Mouse (Mus musculus): ENCODE measurements around the gene Osbpl9. TPM values are rescaled to one million over a fixed set of nuclear protein-coding genes. Genes with fewer than 3 reads are reported as not detected.

Gene Osbpl9
- polyA plus RNA-seq, 1 experiment from 2014 or later, result 70.3 TPM

GRCm38 (mm10) chr4:109125746-109126425, 76.2 kb downstream of the Osbpl9 start:
- Histone ChIP-seq H3K27me3 (no peaks in the 10 kb centered on the region), H3K4me1 (peaks cover 10% of the 10 kb centered on the region)
- whole genome bisulfite sequencing, result 86% methylated on average over 2 of the region's 2 CpGs

GRCm38 (mm10) chr4:109122830-109123555, 79.1 kb downstream of the Osbpl9 start:
- no peak overlapping the region for H3K4me3 ChIP-seq
- no peak overlapping the region for H3K27ac ChIP-seq
- no peaks in the 10 kb centered on the region for H3K27me3 ChIP-seq
- peaks cover 14% of the 10 kb centered on the region for H3K4me1 ChIP-seq
- no peaks in the 10 kb centered on the region for H3K36me3 ChIP-seq (ENCODE audit: poor library complexity, severe bottlenecking)
- no peak overlapping the region for H3K9ac ChIP-seq
- ATAC-seq, result no peak
- H3K9me3 ChIP-seq (replicated peaks), result no peaks in the 10 kb centered on the region
- WGBS, result 80% methylated on average over 4 of the region's 4 CpGs
- H3K4me2 ChIP-seq, result no peak overlapping the region

More at GRCm38 (mm10) chr4:109125746-109126425, 76.2 kb downstream of the Osbpl9 start:
- Histone ChIP-seq H3K36me3 (ENCODE audit: poor library complexity, severe bottlenecking) (no peaks in the 10 kb centered on the region), H3K4me2 (no peak overlapping the region), H3K27ac (no peak overlapping the region), H3K9ac (no peak overlapping the region), H3K9me3 (replicated peaks) (no peaks in the 10 kb centered on the region), H3K4me3 (no peak overlapping the region)
- no peak for ATAC-seq

GRCm38 (mm10) chr4:109120735-109121134, 81.3 kb downstream of the Osbpl9 start:
- no peaks in the 10 kb centered on the region for H3K27me3 ChIP-seq
- H3K27ac ChIP-seq, result no peak overlapping the region
- no peaks in the 10 kb centered on the region for H3K9me3 ChIP-seq (replicated peaks)
- no peaks in the 10 kb centered on the region for H3K36me3 ChIP-seq (ENCODE audit: poor library complexity, severe bottlenecking)
- no peak overlapping the region for H3K9ac ChIP-seq
- no peak overlapping the region for H3K4me2 ChIP-seq
- no peak overlapping the region for H3K4me3 ChIP-seq
- ATAC-seq, result no peak
- WGBS, result 89% methylated on average over 6 of the region's 6 CpGs
- peaks cover 14% of the 10 kb centered on the region for H3K4me1 ChIP-seq

- H3K27ac ChIP-seq, result no peak overlapping the region
- no peak overlapping the region for H3K4me3 ChIP-seq
- no peak overlapping the region for H3K4me2 ChIP-seq
- H3K9ac ChIP-seq, result no peak overlapping the region
- H3K27me3 ChIP-seq, result no peaks in the 10 kb centered on the region
- 83% methylated on average over 5 of the region's 5 CpGs for WGBS
- H3K36me3 ChIP-seq (ENCODE audit: poor library complexity, severe bottlenecking), result no peaks in the 10 kb centered on the region
- H3K4me1 ChIP-seq, result peaks cover 14% of the 10 kb centered on the region
- ATAC-seq, result no peak
- no peaks in the 10 kb centered on the region for H3K9me3 ChIP-seq (replicated peaks)
Observed at GRCm38 (mm10) chr4:109119641-109120125, 82.4 kb downstream of the Osbpl9 start.

- H3K36me3 ChIP-seq (ENCODE audit: poor library complexity, severe bottlenecking), result no peaks in the 10 kb centered on the region
- H3K27ac ChIP-seq, result no peak overlapping the region
- H3K4me3 ChIP-seq, result peak overlapping the region; percentile 50
- H3K4me1 ChIP-seq, result peaks cover 14% of the 10 kb centered on the region
- H3K27me3 ChIP-seq, result no peaks in the 10 kb centered on the region
- ATAC-seq, result peak; percentile 31; the same call in 1 of the 2 replicates
- no peaks in the 10 kb centered on the region for H3K9me3 ChIP-seq (replicated peaks)
- WGBS, result 6% methylated on average over 6 of the region's 6 CpGs
- H3K4me2 ChIP-seq, result peak overlapping the region; percentile 80
- peak overlapping the region; percentile 64 for H3K9ac ChIP-seq
Observed at GRCm38 (mm10) chr4:109118327-109118659, 83.8 kb downstream of the Osbpl9 start.

GRCm38 (mm10) chr4:109117596-109118326, 84.3 kb downstream of the Osbpl9 start:
- H3K27me3 ChIP-seq, result no peaks in the 10 kb centered on the region
- ATAC-seq, result peak; percentile 99

GRCm38 (mm10) chr4:109116938-109117337, 85.1 kb downstream of the Osbpl9 start:
- Histone ChIP-seq H3K27me3 (no peaks in the 10 kb centered on the region), H3K4me3 (peak overlapping the region; percentile 50), H3K27ac (no peak overlapping the region), H3K4me2 (peak overlapping the region; percentile 80), H3K36me3 (ENCODE audit: poor library complexity, severe bottlenecking) (no peaks in the 10 kb centered on the region), H3K9ac (no peak overlapping the region), H3K9me3 (replicated peaks) (no peaks in the 10 kb centered on the region), H3K4me1 (peaks cover 14% of the 10 kb centered on the region)
- 53% methylated on average over 6 of the region's 6 CpGs for WGBS
- no peak for ATAC-seq

More at GRCm38 (mm10) chr4:109117596-109118326, 84.3 kb downstream of the Osbpl9 start:
- peaks cover 14% of the 10 kb centered on the region for H3K4me1 ChIP-seq
- H3K4me2 ChIP-seq, result peak overlapping the region; percentile 80
- no peaks in the 10 kb centered on the region for H3K36me3 ChIP-seq (ENCODE audit: poor library complexity, severe bottlenecking)
- H3K9ac ChIP-seq, result peak overlapping the region; percentile 64
- no peaks in the 10 kb centered on the region for H3K9me3 ChIP-seq (replicated peaks)
- WGBS, result 1% methylated on average over 32 of the region's 46 CpGs
- H3K4me3 ChIP-seq, result peak overlapping the region; percentile 50
- H3K27ac ChIP-seq, result no peak overlapping the region

GRCm38 (mm10) chr4:109116494-109116893, 85.6 kb downstream of the Osbpl9 start:
- H3K9me3 ChIP-seq (replicated peaks), result no peaks in the 10 kb centered on the region
- no peaks in the 10 kb centered on the region for H3K27me3 ChIP-seq
- WGBS, result 67% methylated on average over 3 of the region's 3 CpGs
- H3K36me3 ChIP-seq (ENCODE audit: poor library complexity, severe bottlenecking), result no peaks in the 10 kb centered on the region
- H3K4me3 ChIP-seq, result no peak overlapping the region
- H3K27ac ChIP-seq, result no peak overlapping the region
- peaks cover 14% of the 10 kb centered on the region for H3K4me1 ChIP-seq
- H3K4me2 ChIP-seq, result no peak overlapping the region
- no peak overlapping the region for H3K9ac ChIP-seq
- no peak for ATAC-seq

GRCm38 (mm10) chr4:109115742-109116141, 86.3 kb downstream of the Osbpl9 start:
- Histone ChIP-seq H3K9me3 (replicated peaks) (no peaks in the 10 kb centered on the region), H3K4me2 (no peak overlapping the region), H3K9ac (no peak overlapping the region), H3K36me3 (ENCODE audit: poor library complexity, severe bottlenecking) (no peaks in the 10 kb centered on the region), H3K27me3 (no peaks in the 10 kb centered on the region), H3K4me3 (no peak overlapping the region), H3K4me1 (peaks cover 14% of the 10 kb centered on the region), H3K27ac (no peak overlapping the region)
- WGBS, result 83% methylated on average over 1 of the region's 1 CpGs
- no peak for ATAC-seq

GRCm38 (mm10) chr4:109114308-109114707, 87.8 kb downstream of the Osbpl9 start:
- Histone ChIP-seq H3K27ac (no peak overlapping the region), H3K4me1 (peaks cover 14% of the 10 kb centered on the region), H3K9ac (no peak overlapping the region), H3K9me3 (replicated peaks) (no peaks in the 10 kb centered on the region), H3K36me3 (ENCODE audit: poor library complexity, severe bottlenecking) (no peaks in the 10 kb centered on the region), H3K27me3 (no peaks in the 10 kb centered on the region), H3K4me2 (no peak overlapping the region), H3K4me3 (no peak overlapping the region)
- whole genome bisulfite sequencing, result 96% methylated on average over 1 of the region's 1 CpGs
- ATAC-seq, result no peak

GRCm38 (mm10) chr4:109112915-109113505, 89.1 kb downstream of the Osbpl9 start:
- Histone ChIP-seq H3K4me3 (no peak overlapping the region), H3K36me3 (ENCODE audit: poor library complexity, severe bottlenecking) (no peaks in the 10 kb centered on the region), H3K9me3 (replicated peaks) (no peaks in the 10 kb centered on the region), H3K27me3 (no peaks in the 10 kb centered on the region), H3K27ac (no peak overlapping the region), H3K4me1 (peaks cover 8% of the 10 kb centered on the region; the same call in 1 of the 2 replicates), H3K9ac (no peak overlapping the region), H3K4me2 (no peak overlapping the region)
- ATAC-seq, result no peak
- 26% methylated on average over 7 of the region's 7 CpGs for WGBS

Measured in forebrain, embryonic 13.5 days (tissue).